Mouse (Mus musculus) embryonic facial prominence, embryonic 15.5 days (tissue): ENCODE results near the gene Krt86. TPM values are rescaled to one million over a fixed set of nuclear protein-coding genes. Genes with fewer than 3 reads are reported as not detected.

Experiments used
- ATAC-seq: fragments of 200-750 bp; cut with Nextera tagmentation; 2 replicates; pipeline ENCODE4 v1.8.0; 2017; ENCODE audit warnings: low read depth, moderate TSS enrichment; ENCODE audit not compliant: insufficient number of reproducible peaks, low FRiP score, low TSS enrichment
- H3K27ac ChIP-seq: fragments of 300-500 bp; sonication (generic); replicated peaks from 2 replicates; pipeline ENCODE4 v1.5.1; 2015; ENCODE audit warnings: mild to moderate bottlenecking, inconsistent platforms
- H3K27me3 ChIP-seq: fragments of 300-500 bp; sonication (generic); 2 replicates; pipeline ENCODE4 v1.6.1; 2015; ENCODE audit warnings: inconsistent platforms
- H3K36me3 ChIP-seq: fragments of 300-500 bp; sonication (generic); 2 replicates; pipeline ENCODE4 v1.6.1; 2015; ENCODE audit warnings: mild to moderate bottlenecking, inconsistent platforms
- H3K4me1 ChIP-seq: fragments of 300-500 bp; sonication (generic); 2 replicates; pipeline ENCODE4 v1.6.1; 2015; ENCODE audit warnings: inconsistent platforms
- H3K4me2 ChIP-seq: fragments of 300-500 bp; sonication (generic); replicated peaks from 2 replicates; pipeline ENCODE4 v1.6.1; 2015; ENCODE audit warnings: mild to moderate bottlenecking, inconsistent platforms
- H3K4me3 ChIP-seq: fragments of 300-500 bp; sonication (generic); replicated peaks from 2 replicates; pipeline ENCODE4 v1.5.1; 2015; ENCODE audit warnings: mild to moderate bottlenecking, inconsistent platforms
- H3K9ac ChIP-seq: fragments of 300-500 bp; sonication (generic); 2 replicates; pipeline ENCODE4 v1.6.1; 2015; ENCODE audit warnings: inconsistent platforms
- H3K9me3 ChIP-seq: fragments of 300-500 bp; sonication (generic); replicated peaks from 2 replicates; pipeline ENCODE4 v1.6.1; 2016; ENCODE audit warnings: inconsistent platforms
- WGBS: fragments of 180-500 bp; shearing (Covaris S2); methylation state at CpG from one replicate; pipeline ENCODE4 v1.1.7; 2015; 5-methylcytosine and 5-hydroxymethylcytosine counted together
- polyA plus RNA-seq: library from polyadenylated mRNA; unstranded; fragments of >200 nt; fragmentation: Nextera tagmentation; extraction: Ambion mirVana; gene quantifications from 2 replicates; pipeline ENCODE4 v1.2.1, GENCODE M21; 2015

Gene Krt86
- polyA plus RNA-seq, 1 experiment from 2014 or later, result 2.1 TPM

GRCm38 (mm10) chr15:101458361-101458930 is 14.8 kb upstream of the Krt86 start:
- 47% methylated on average over 16 of the region's 16 CpGs for WGBS
- H3K4me1 ChIP-seq, result 0 out of 2 replicates have a peak, but pooled peaks cover 9% of the 10 kb centered on the region
- no peaks in the 10 kb centered on the region for H3K9me3 ChIP-seq
- no peaks in the 10 kb centered on the region for H3K36me3 ChIP-seq
- no peaks in the 10 kb centered on the region for H3K27me3 ChIP-seq
- H3K4me3 ChIP-seq, result no peak overlapping the region
- H3K4me2 ChIP-seq, result no peak overlapping the region
- H3K9ac ChIP-seq, result no peak overlapping the region
- no peak for ATAC-seq
- H3K27ac ChIP-seq, result no peak overlapping the region

DNA sequence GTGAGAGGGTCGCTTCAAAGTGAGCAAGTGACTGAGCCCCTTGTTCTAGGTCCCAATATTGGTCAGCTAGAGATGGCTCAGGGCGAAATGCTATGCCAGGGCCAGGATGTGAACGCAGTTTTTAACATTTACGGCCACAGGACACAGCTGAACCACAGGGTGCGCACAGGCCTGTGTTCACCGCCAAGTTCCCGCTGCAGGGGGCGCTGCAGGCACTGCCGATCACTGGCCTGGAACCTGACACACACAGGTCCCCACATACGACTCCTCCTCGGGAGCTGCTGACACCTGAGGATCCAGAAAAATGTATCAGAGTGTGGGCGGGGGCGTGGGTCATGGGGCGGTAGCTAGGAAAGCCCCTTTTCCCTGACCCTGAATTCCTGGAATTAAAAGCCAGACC is 14.0 kb upstream of the Krt86 start:
- Histone ChIP-seq H3K27ac (no peak overlapping the region), H3K4me3 (no peak overlapping the region), H3K4me2 (no peak overlapping the region), H3K36me3 (no peaks in the 10 kb centered on the region), H3K27me3 (no peaks in the 10 kb centered on the region), H3K9ac (no peak overlapping the region), H3K9me3 (no peaks in the 10 kb centered on the region), H3K4me1 (0 out of 2 replicates have a peak, but pooled peaks cover 9% of the 10 kb centered on the region)
- no peak for ATAC-seq
- WGBS, result 69% methylated on average over 14 of the region's 14 CpGs

GRCm38 (mm10) chr15:101463651-101464050 is 9.6 kb upstream of the Krt86 start, which contains the start of gene Krt81:
Gene Krt81, minus strand, starts transcription at chr15:101463751.
- Histone ChIP-seq H3K27me3 (no peaks in the 10 kb centered on the region; the same call in 1 of the 2 replicates), H3K36me3 (no peaks in the 10 kb centered on the region), H3K9me3 (no peaks in the 10 kb centered on the region), H3K4me1 (0 out of 2 replicates have a peak, but pooled peaks cover 3% of the 10 kb centered on the region), H3K27ac (no peak within 1 kb of the TSS), H3K4me3 (no peak within 1 kb of the TSS), H3K9ac (no peak within 1 kb of the TSS), H3K4me2 (no peak within 1 kb of the TSS)
- 78% methylated on average over 13 of the region's 13 CpGs for WGBS
- no peak for ATAC-seq

- no peaks in the 10 kb centered on the region; the same call in 1 of the 2 replicates for H3K27me3 ChIP-seq
- H3K4me2 ChIP-seq, result no peak overlapping the region
- no peak overlapping the region for H3K27ac ChIP-seq
- no peaks in the 10 kb centered on the region for H3K9me3 ChIP-seq
- 74% methylated on average over 4 of the region's 4 CpGs for WGBS
- H3K36me3 ChIP-seq, result no peaks in the 10 kb centered on the region
- H3K9ac ChIP-seq, result no peak overlapping the region
- no peaks in the 10 kb centered on the region for H3K4me1 ChIP-seq
- no peak for ATAC-seq
- H3K4me3 ChIP-seq, result no peak overlapping the region
These were observed 4.2 kb upstream of the Krt86 start for GRCm38 (mm10) chr15:101469093-101469492.

DNA sequence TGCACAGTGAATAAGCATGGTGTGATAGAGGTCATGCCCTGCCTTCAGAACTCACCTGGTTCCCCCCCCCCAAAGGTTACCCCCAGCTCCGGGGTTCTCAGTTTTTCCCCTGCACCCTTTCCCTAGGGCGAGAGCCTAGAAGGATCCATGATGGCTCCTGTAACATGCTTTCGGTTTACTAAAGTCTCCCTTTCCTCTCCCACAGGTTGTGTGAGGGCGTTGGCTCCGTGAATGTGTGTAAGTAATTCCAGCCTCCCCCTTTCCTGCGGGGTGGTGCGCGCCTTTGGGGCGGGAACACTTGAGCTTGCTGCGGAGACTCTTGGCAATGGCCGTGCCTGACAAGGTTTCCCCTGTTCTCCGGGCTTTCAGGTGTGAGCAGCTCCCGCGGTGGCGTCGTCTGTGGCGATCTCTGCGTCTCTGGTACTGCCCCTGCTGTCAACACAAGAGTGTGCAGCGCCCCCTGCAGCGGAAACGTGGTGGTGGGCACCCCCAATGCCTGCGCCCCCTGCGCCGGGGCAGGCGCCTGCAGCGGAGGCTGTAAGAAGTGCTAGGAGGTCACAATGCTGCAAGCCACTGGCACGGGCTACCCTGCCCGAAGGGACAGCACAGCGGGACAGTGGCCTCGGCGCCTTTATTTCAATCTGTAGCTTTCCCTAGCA is 5.9 kb downstream of the Krt86 start:
- H3K9ac ChIP-seq, result no peak overlapping the region
- WGBS, result 6% methylated on average over 31 of the region's 31 CpGs
- H3K4me2 ChIP-seq, result peak overlapping the region; percentile 63
- peak; percentile 16; the same call in 1 of the 2 replicates for ATAC-seq
- H3K9me3 ChIP-seq, result no peaks in the 10 kb centered on the region
- peaks cover 9% of the 10 kb centered on the region for H3K4me1 ChIP-seq
- 0 out of 2 replicates have a peak, but pooled peaks cover 2% of the 10 kb centered on the region for H3K27me3 ChIP-seq
- H3K4me3 ChIP-seq, result peak overlapping the region; percentile 31
- H3K36me3 ChIP-seq, result no peaks in the 10 kb centered on the region
- no peak overlapping the region for H3K27ac ChIP-seq

DNA sequence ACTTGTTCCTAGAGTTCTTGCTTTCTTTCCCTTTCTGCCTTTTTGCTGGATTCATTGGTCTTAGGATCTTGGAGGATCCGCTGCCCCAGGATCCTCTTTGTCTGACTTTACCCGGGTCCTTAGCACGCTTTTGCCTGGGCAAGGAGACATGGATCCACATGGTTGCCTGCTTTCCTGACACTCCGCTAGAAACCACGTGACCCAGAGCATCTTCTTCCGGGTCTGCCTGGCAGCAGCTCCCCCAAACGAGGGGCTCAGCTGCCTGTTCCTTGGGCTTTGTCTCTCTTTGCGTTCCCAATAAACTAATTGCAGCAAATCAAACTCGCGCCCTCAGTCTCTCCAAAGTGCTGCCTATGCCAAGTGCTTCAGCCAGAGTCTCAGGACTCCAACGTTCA is 6.4 kb downstream of the Krt86 start:
- Histone ChIP-seq H3K9ac (no peak overlapping the region), H3K4me3 (peak overlapping the region; percentile 31), H3K4me2 (peak overlapping the region; percentile 63), H3K27ac (no peak overlapping the region), H3K4me1 (peaks cover 9% of the 10 kb centered on the region), H3K9me3 (no peaks in the 10 kb centered on the region), H3K27me3 (0 out of 2 replicates have a peak, but pooled peaks cover 2% of the 10 kb centered on the region), H3K36me3 (no peaks in the 10 kb centered on the region)
- ATAC-seq, result no peak
- 33% methylated on average over 11 of the region's 11 CpGs for WGBS

GRCm38 (mm10) chr15:101482056-101482455 is 8.8 kb downstream of the Krt86 start:
- no peak overlapping the region for H3K27ac ChIP-seq
- WGBS, result 31% methylated on average over 4 of the region's 4 CpGs
- no peak overlapping the region for H3K9ac ChIP-seq
- peaks cover 9% of the 10 kb centered on the region for H3K4me1 ChIP-seq
- no peaks in the 10 kb centered on the region for H3K36me3 ChIP-seq
- no peaks in the 10 kb centered on the region for H3K9me3 ChIP-seq
- H3K27me3 ChIP-seq, result 0 out of 2 replicates have a peak, but pooled peaks cover 2% of the 10 kb centered on the region
- no peak overlapping the region for H3K4me2 ChIP-seq
- H3K4me3 ChIP-seq, result no peak overlapping the region
- ATAC-seq, result no peak

DNA sequence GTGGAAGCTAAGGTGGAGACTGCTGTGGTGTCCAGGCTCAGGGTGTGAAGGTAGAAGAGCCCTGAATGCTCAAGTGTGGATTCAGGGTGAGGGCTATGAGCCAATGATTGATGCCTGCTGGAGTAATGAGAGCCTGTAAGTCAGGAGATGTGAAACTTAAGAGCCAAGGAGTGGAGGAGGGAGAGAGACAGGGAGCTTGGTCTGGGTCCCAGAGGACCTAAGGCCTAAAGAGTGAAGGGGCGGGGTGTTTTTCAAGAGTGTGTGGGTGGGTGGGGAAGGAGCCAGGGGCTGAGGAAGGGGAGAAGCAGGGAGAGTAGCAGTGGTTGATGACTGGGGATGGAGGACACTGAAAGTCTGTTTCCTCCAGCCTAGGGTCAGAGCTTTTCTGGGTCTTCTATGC is 10.4 kb downstream of the Krt86 start:
- H3K27ac ChIP-seq, result no peak overlapping the region
- H3K36me3 ChIP-seq, result no peaks in the 10 kb centered on the region
- WGBS, result 60% methylated on average over 1 of the region's 1 CpGs
- H3K4me2 ChIP-seq, result no peak overlapping the region
- no peak overlapping the region for H3K9ac ChIP-seq
- no peaks in the 10 kb centered on the region for H3K9me3 ChIP-seq
- ATAC-seq, result no peak
- no peaks in the 10 kb centered on the region for H3K27me3 ChIP-seq
- H3K4me3 ChIP-seq, result no peak overlapping the region
- peaks cover 9% of the 10 kb centered on the region for H3K4me1 ChIP-seq

DNA sequence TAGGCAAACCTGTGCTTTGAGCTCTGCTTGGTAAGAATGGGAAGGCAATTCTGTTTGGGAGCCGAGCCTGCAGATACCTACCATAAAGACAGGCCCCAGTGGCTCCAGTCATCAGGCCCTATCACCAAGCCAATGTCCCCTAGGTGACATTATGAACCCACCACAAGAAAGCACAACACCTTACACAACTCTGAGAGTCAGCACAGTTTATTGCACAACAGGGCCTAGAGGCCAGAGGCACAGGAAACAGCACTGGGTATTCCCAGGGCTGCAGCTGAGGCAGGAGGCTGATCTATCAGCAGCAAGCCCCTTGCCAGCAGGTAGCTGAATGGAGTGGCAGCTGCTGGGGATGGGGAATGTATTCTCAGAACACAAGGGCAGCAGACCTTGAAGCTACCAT is 11.7 kb downstream of the Krt86 start:
- Histone ChIP-seq H3K9me3 (no peaks in the 10 kb centered on the region), H3K27me3 (no peaks in the 10 kb centered on the region), H3K27ac (no peak overlapping the region), H3K4me1 (no peaks in the 10 kb centered on the region), H3K9ac (no peak overlapping the region), H3K36me3 (no peaks in the 10 kb centered on the region), H3K4me3 (no peak overlapping the region), H3K4me2 (no peak overlapping the region)
- ATAC-seq, result no peak
- 68% methylated on average over 1 of the region's 1 CpGs for whole genome bisulfite sequencing

DNA sequence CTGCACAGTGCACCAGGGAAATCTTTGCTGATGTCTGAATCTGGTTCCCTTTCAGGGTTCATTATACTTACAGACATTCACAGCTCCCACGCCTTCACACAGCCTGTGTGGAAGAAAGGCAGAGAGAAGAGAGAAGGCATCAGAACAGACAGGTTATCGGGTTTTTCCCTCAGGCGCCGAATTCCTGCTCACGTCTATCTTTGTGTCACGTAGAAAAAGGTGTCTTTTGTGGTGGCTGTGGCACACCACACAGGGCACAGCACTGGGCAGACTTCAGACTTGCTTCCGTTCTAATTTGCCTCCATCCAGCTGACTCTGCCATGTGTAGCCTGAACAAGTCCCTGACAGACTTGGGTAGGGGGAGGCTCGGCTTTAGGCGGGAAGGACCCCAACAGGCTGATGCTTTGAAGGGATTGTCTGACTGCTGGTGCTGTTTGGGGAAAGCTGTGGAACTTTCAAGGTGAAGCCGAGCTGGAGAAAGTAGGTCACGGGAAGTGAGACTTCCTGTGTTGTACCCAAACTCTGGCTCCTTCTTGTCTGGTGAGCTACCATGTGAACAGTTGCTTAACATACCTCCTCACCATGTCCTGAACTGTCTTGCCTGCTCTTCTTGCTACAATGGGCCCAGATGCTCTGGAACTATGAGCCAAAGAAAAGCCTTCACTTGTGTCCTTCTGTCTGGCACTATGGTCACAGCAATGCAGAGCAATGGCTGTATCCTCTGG is 12.8 kb downstream of the Krt86 start:
- Histone ChIP-seq H3K36me3 (no peaks in the 10 kb centered on the region), H3K4me3 (no peak overlapping the region), H3K27ac (no peak overlapping the region), H3K4me1 (no peaks in the 10 kb centered on the region), H3K9me3 (no peaks in the 10 kb centered on the region), H3K9ac (no peak overlapping the region), H3K4me2 (no peak overlapping the region), H3K27me3 (no peaks in the 10 kb centered on the region)
- 63% methylated on average over 11 of the region's 11 CpGs for WGBS
- ATAC-seq, result no peak

GRCm38 (mm10) chr15:101491431-101491830 is 18.2 kb downstream of the Krt86 start, which contains the start of gene Krt83:
Gene Krt83, minus strand, starts transcription at chr15:101491512.
- no peaks in the 10 kb centered on the region for H3K9me3 ChIP-seq
- H3K4me3 ChIP-seq, result no peak within 1 kb of the TSS
- no peaks in the 10 kb centered on the region for H3K27me3 ChIP-seq
- H3K9ac ChIP-seq, result no peak within 1 kb of the TSS
- 92% methylated on average over 6 of the region's 6 CpGs for WGBS
- no peaks in the 10 kb centered on the region for H3K4me1 ChIP-seq
- H3K36me3 ChIP-seq, result no peaks in the 10 kb centered on the region
- no peak within 1 kb of the TSS for H3K4me2 ChIP-seq
- no peak for ATAC-seq
- no peak within 1 kb of the TSS for H3K27ac ChIP-seq
